Mouse (Mus musculus): ENCODE data around the gene Smok2b. TPM values are rescaled to one million over a fixed set of nuclear protein-coding genes. Genes with fewer than 3 reads are reported as not detected.
"Not testable (repeated sequence)": the region's sequence is repeated elsewhere in the genome, so short reads cannot be mapped to it uniquely, and the experiment has no call there.

The Smok2b gene
- not detected in 2 replicates for polyA plus RNA-seq (2012; ENCODE audit: insufficient read depth, low replicate concordance)

GRCm38 (mm10) chr17:13229957-13230356 lies at the start of gene Smok2b:
Gene Smok2b, plus strand, starts transcription at chr17:13230257.
- H3K9me3 ChIP-seq; H3K36me3 ChIP-seq (replicated peaks; ENCODE audit: low read length); H3K4me3 ChIP-seq (replicated peaks): not testable (repeated sequence)

GRCm38 (mm10) chr17:13180491-13180890 lies 49.6 kb upstream of the Smok2b start:
- H3K4me3 ChIP-seq (replicated peaks); H3K36me3 ChIP-seq (replicated peaks; ENCODE audit: low read length); H3K4me1 ChIP-seq; H3K27me3 ChIP-seq (replicated peaks); H3K9me3 ChIP-seq: not testable (repeated sequence)

More at GRCm38 (mm10) chr17:13229957-13230356, at the start of gene Smok2b:
- H3K4me1 ChIP-seq; H3K27me3 ChIP-seq (replicated peaks): not testable (repeated sequence)

GRCm38 (mm10) chr17:13182712-13183111 lies 47.3 kb upstream of the Smok2b start:
- H3K4me3 ChIP-seq (replicated peaks); H3K27me3 ChIP-seq (replicated peaks); H3K4me1 ChIP-seq; H3K9me3 ChIP-seq; H3K36me3 ChIP-seq (replicated peaks; ENCODE audit: low read length): not testable (repeated sequence)

- H3K36me3 ChIP-seq (replicated peaks; ENCODE audit: low read length); H3K4me3 ChIP-seq (replicated peaks); H3K9me3 ChIP-seq; H3K27me3 ChIP-seq (replicated peaks); H3K4me1 ChIP-seq: not testable (repeated sequence)
Observed at GRCm38 (mm10) chr17:13184514-13184913, 45.5 kb upstream of the Smok2b start.

- not testable (repeated sequence) for H3K4me3 ChIP-seq (replicated peaks); H3K9me3 ChIP-seq; H3K36me3 ChIP-seq (replicated peaks; ENCODE audit: low read length); H3K4me1 ChIP-seq; H3K27me3 ChIP-seq (replicated peaks)
Observed at GRCm38 (mm10) chr17:13186541-13186940, 43.5 kb upstream of the Smok2b start.

- not testable (repeated sequence) for H3K9me3 ChIP-seq; H3K4me1 ChIP-seq; H3K4me3 ChIP-seq (replicated peaks); H3K27me3 ChIP-seq (replicated peaks); H3K36me3 ChIP-seq (replicated peaks; ENCODE audit: low read length)
Observed at GRCm38 (mm10) chr17:13187621-13188020, 42.4 kb upstream of the Smok2b start.

- H3K4me1 ChIP-seq; H3K9me3 ChIP-seq; H3K27me3 ChIP-seq (replicated peaks); H3K36me3 ChIP-seq (replicated peaks; ENCODE audit: low read length); H3K4me3 ChIP-seq (replicated peaks): not testable (repeated sequence)
Observed at GRCm38 (mm10) chr17:13188846-13189245, 41.2 kb upstream of the Smok2b start.

- not testable (repeated sequence) for H3K36me3 ChIP-seq (replicated peaks; ENCODE audit: low read length); H3K9me3 ChIP-seq; H3K4me3 ChIP-seq (replicated peaks)
Observed at GRCm38 (mm10) chr17:13190836-13191583, 39.0 kb upstream of the Smok2b start.

GRCm38 (mm10) chr17:13196486-13196885 lies 33.6 kb upstream of the Smok2b start:
- H3K9me3 ChIP-seq, result not testable (repeated sequence)

More at GRCm38 (mm10) chr17:13190836-13191583, 39.0 kb upstream of the Smok2b start:
- not testable (repeated sequence) for H3K4me1 ChIP-seq; H3K27me3 ChIP-seq (replicated peaks)

GRCm38 (mm10) chr17:13198812-13199211 lies 31.2 kb upstream of the Smok2b start:
- not testable (repeated sequence) for H3K9me3 ChIP-seq; H3K36me3 ChIP-seq (replicated peaks; ENCODE audit: low read length); H3K4me1 ChIP-seq; H3K27me3 ChIP-seq (replicated peaks); H3K4me3 ChIP-seq (replicated peaks)

More at GRCm38 (mm10) chr17:13196486-13196885, 33.6 kb upstream of the Smok2b start:
- H3K27me3 ChIP-seq (replicated peaks); H3K36me3 ChIP-seq (replicated peaks; ENCODE audit: low read length); H3K4me3 ChIP-seq (replicated peaks); H3K4me1 ChIP-seq: not testable (repeated sequence)

- not testable (repeated sequence) for H3K4me1 ChIP-seq; H3K4me3 ChIP-seq (replicated peaks); H3K27me3 ChIP-seq (replicated peaks); H3K9me3 ChIP-seq; H3K36me3 ChIP-seq (replicated peaks; ENCODE audit: low read length)
Observed at GRCm38 (mm10) chr17:13199880-13200409, 30.1 kb upstream of the Smok2b start.

GRCm38 (mm10) chr17:13201551-13201950 lies 28.5 kb upstream of the Smok2b start:
- H3K4me1 ChIP-seq; H3K27me3 ChIP-seq (replicated peaks); H3K9me3 ChIP-seq; H3K36me3 ChIP-seq (replicated peaks; ENCODE audit: low read length); H3K4me3 ChIP-seq (replicated peaks): not testable (repeated sequence)

- H3K9me3 ChIP-seq; H3K4me3 ChIP-seq (replicated peaks); H3K4me1 ChIP-seq; H3K36me3 ChIP-seq (replicated peaks; ENCODE audit: low read length); H3K27me3 ChIP-seq (replicated peaks): not testable (repeated sequence)
Observed at GRCm38 (mm10) chr17:13202453-13203107, 27.5 kb upstream of the Smok2b start.

- not testable (repeated sequence) for H3K4me1 ChIP-seq; H3K36me3 ChIP-seq (replicated peaks; ENCODE audit: low read length); H3K27me3 ChIP-seq (replicated peaks); H3K4me3 ChIP-seq (replicated peaks)
- H3K9me3 ChIP-seq, result peaks cover 14% of the 10 kb centered on the region
Observed at GRCm38 (mm10) chr17:13205247-13205646, 24.8 kb upstream of the Smok2b start.
